9 mouse cellular contexts compared by ENCODE assay signal in the genomic region with DNA sequence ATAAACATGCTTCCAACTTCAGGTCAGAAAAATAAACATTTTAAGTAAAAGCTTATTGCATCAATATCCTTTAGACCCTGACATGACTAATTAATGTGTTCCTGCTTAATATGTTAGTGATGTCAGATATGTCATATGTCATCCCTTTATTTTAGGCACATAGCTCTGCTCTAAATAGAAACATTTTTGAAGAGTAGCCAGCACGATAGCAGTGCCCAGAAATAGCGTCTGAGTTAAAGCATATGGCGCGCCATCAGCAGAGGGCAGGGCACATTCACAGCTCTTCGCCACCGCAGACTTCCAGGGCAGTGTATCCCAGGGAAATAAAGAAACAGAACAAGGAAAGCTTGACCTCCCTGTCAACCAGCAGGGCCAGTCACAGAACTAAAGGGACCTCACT. TPM values are rescaled to one million over a fixed set of nuclear protein-coding genes. Genes with fewer than 3 reads are reported as not detected.
A peak's percentile ranks its signal among the peaks of the same experiment; 100 is the strongest.
DNase-seq lines count a peak whose midpoint lies in the region; ATAC-seq and TF ChIP-seq lines count a peak whose summit lies in the region.
"Had no signal": no experiment of that assay in that cellular context is flagged by ENCODE, and none has a peak within 500 bp of the region (broad histone marks: within the 10 kb centered on the region; RNA-seq: fewer than 3 reads in every experiment).

No protein-coding gene starts in this region.

- peak; percentile 84 for TF ChIP-seq EP300 in heart, adult 2 months (IDR thresholded peaks at IDR 0.05; ENCODE audit: insufficient read depth, low read depth, low read length)

- peak; percentile 37 for DNase-seq in layer of hippocampus, adult 11-12 months (ENCODE audit: low spot score)
- DNase-seq in layer of hippocampus, postnatal 25 days (ENCODE audit: extremely low spot score in 1 of 2, low spot score in 1 of 2): no peak
- DNase-seq in heart, adult 2 months: peak; percentile 42 to 73
- DNase-seq in kidney, postnatal 10 days: peak; percentile 71
- DNase-seq in frontal cortex, postnatal 25 days (ENCODE audit: low spot score in 2 of 2): no peak
- DNase-seq in retina, embryonic 14.5 days (ENCODE audit: low spot score): no peak
- DNase-seq in right cerebral cortex, postnatal 25 days: no peak

- intact Hi-C loops in heart, adult 2 months (cut with DNase I): loop anchor here (5.0 kb wide), 1 partner anchor 155 kb away; no protein-coding TSS in a partner anchor

- peak; percentile 34; the same call in 1 of the 2 replicates for TF ChIP-seq POLR2A in heart, adult 2 months (IDR thresholded peaks at IDR 0.05; ENCODE audit: insufficient read depth, low read depth, low read length)

- no peaks in the 10 kb centered on the region for H3K79me2 ChIP-seq in heart, adult 2 months (replicated peaks; ENCODE audit: control insufficient read depth, insufficient read depth, low read length)

- no peak; the same call in 1 of the 2 replicates for ATAC-seq in stomach, embryonic 15.5 days (ENCODE audit: insufficient read depth, low FRiP score, low read depth)
- ATAC-seq: hindbrain, postnatal 0 days had no signal

- no peak overlapping the region for H3K4me2 ChIP-seq in stomach, embryonic 15.5 days

- H3K27ac ChIP-seq in heart, adult 2 months: peak overlapping the region; percentile 78
- peak overlapping the region; percentile 44; the same call in 1 of the 2 replicates for H3K27ac ChIP-seq in stomach, embryonic 15.5 days
- H3K27ac ChIP-seq: hindbrain, postnatal 0 days had no signal

- TF ChIP-seq CTCF in heart, adult 2 months (IDR thresholded peaks at IDR 0.05): peak; percentile 43

- H3K36me3 ChIP-seq in heart, adult 2 months (ENCODE audit: control insufficient read depth, insufficient read depth, low read length): peaks cover 3% of the 10 kb centered on the region
- H3K36me3 ChIP-seq in stomach, embryonic 15.5 days: no peaks in the 10 kb centered on the region

- H3K9ac ChIP-seq in heart, adult 2 months (ENCODE audit: low read depth, low read length): no peak overlapping the region
- H3K9ac ChIP-seq in stomach, embryonic 15.5 days: no peak overlapping the region

- WGBS in heart, adult 2 months: 40% methylated on average over 6 of the region's 6 CpGs
- 31% methylated on average over 6 of the region's 6 CpGs for WGBS in stomach, embryonic 15.5 days

- no peaks in the 10 kb centered on the region for H3K27me3 ChIP-seq in heart, adult 2 months (ENCODE audit: control insufficient read depth, insufficient read depth, low read length)
- no peaks in the 10 kb centered on the region for H3K27me3 ChIP-seq in stomach, embryonic 15.5 days (replicated peaks)

- H3K9me3 ChIP-seq in stomach, embryonic 15.5 days: no peaks in the 10 kb centered on the region

- no peak overlapping the region for H3K4me3 ChIP-seq in heart, adult 2 months
- H3K4me3 ChIP-seq in stomach, embryonic 15.5 days (replicated peaks): no peak overlapping the region

- H3K4me1 ChIP-seq in heart, adult 2 months (ENCODE audit: control insufficient read depth, insufficient read depth, low read length): peaks cover 9% of the 10 kb centered on the region
- H3K4me1 ChIP-seq in stomach, embryonic 15.5 days: peaks cover 6% of the 10 kb centered on the region; the same call in 1 of the 2 replicates

RNA-seq across cellular contexts. Expression of a gene that starts 13.1 kb away (rescaled TPM):
- total RNA-seq in layer of hippocampus, postnatal 25 days (2021): 10 to 100 TPM; 15.4 to 16.8 TPM
- total RNA-seq in heart, adult 2 months (2021): 10 to 100 TPM; 31.4 to 33.2 TPM
- 17.3 and 28.7 TPM in 2 replicates for polyA plus RNA-seq in heart, adult 2 months (2012; rRNA removed)
- polyA plus RNA-seq in stomach, embryonic 15.5 days (2015; fragmentation: Nextera tagmentation; extraction: Ambion mirVana): 25.0 and 25.3 TPM in 2 replicates

Comparison
In these comparisons a context has a peak if more than half of its experiments do, and no peak if none do; other contexts are left out.
1. DNase-seq: peak in layer of hippocampus, adult 11-12 months (single experiment), heart, adult 2 months (2 of 2) and kidney, postnatal 10 days (single experiment); none in layer of hippocampus, postnatal 25 days (0 of 2), frontal cortex, postnatal 25 days (0 of 2), retina, embryonic 14.5 days (single experiment) and right cerebral cortex, postnatal 25 days (single experiment).